Mouse (Mus musculus) limb, embryonic 15.5 days (tissue): ENCODE results near the gene Cyp17a1. TPM values are rescaled to one million over a fixed set of nuclear protein-coding genes. Genes with fewer than 3 reads are reported as not detected.
A peak's percentile ranks its signal among the peaks of the same experiment; 100 is the strongest.

ENCODE experiments used
- ATAC-seq: fragments of 200-750 bp; cut with Nextera tagmentation; 2 replicates; pipeline ENCODE4 v1.8.0; 2017; ENCODE audit warnings: low read depth, moderate TSS enrichment; ENCODE audit not compliant: insufficient number of reproducible peaks, low FRiP score, low TSS enrichment
- H3K27ac ChIP-seq: fragments of 300-500 bp; sonication (generic); 2 replicates; pipeline ENCODE4 v1.5.1; 2015; ENCODE audit warnings: moderate library complexity, mild to moderate bottlenecking, inconsistent platforms
- H3K27me3 ChIP-seq: fragments of 300-500 bp; sonication (generic); 2 replicates; pipeline ENCODE4 v1.6.1; 2015; ENCODE audit warnings: inconsistent platforms
- H3K36me3 ChIP-seq: fragments of 300-500 bp; sonication (generic); 2 replicates; pipeline ENCODE4 v1.6.1; 2015; ENCODE audit warnings: inconsistent platforms
- H3K4me1 ChIP-seq: fragments of 300-500 bp; sonication (generic); 2 replicates; pipeline ENCODE4 v1.6.1; 2015; ENCODE audit warnings: inconsistent platforms
- H3K4me2 ChIP-seq: fragments of 300-500 bp; sonication (generic); 2 replicates; pipeline ENCODE4 v1.6.1; 2015; ENCODE audit warnings: mild to moderate bottlenecking, inconsistent platforms
- H3K4me3 ChIP-seq: fragments of 300-500 bp; sonication (generic); 2 replicates; pipeline ENCODE4 v1.5.1; 2015; ENCODE audit warnings: mild to moderate bottlenecking, inconsistent platforms
- H3K9ac ChIP-seq: fragments of 300-500 bp; sonication (generic); 2 replicates; pipeline ENCODE4 v1.6.1; 2015; ENCODE audit warnings: inconsistent platforms
- H3K9me3 ChIP-seq: fragments of 300-500 bp; sonication (generic); 2 replicates; pipeline ENCODE4 v1.6.1; 2016; ENCODE audit warnings: inconsistent platforms
- WGBS: fragments of 180-500 bp; shearing (Covaris S2); methylation state at CpG from one replicate; pipeline ENCODE4 v1.1.7; 2015; 5-methylcytosine and 5-hydroxymethylcytosine counted together
- polyA plus RNA-seq: library from polyadenylated mRNA; unstranded; fragments of >200 nt; fragmentation: Nextera tagmentation; extraction: Ambion mirVana; gene quantifications from 2 replicates; pipeline ENCODE4 v1.2.1, GENCODE M21; 2015

The Cyp17a1 gene
- polyA plus RNA-seq, 1 experiment from 2014 or later, result 2.7 TPM

- H3K4me2 ChIP-seq, result no peak overlapping the region
- WGBS, result 34% methylated on average over 14 of the region's 14 CpGs
- H3K27ac ChIP-seq, result peak overlapping the region; percentile 77
- H3K36me3 ChIP-seq, result peaks cover 6% of the 10 kb centered on the region; the same call in 1 of the 2 replicates
- H3K9me3 ChIP-seq, result no peaks in the 10 kb centered on the region
- H3K27me3 ChIP-seq, result no peaks in the 10 kb centered on the region
- no peak overlapping the region for H3K4me3 ChIP-seq
- H3K9ac ChIP-seq, result no peak overlapping the region
- ATAC-seq, result no peak
- H3K4me1 ChIP-seq, result peaks cover 74% of the 10 kb centered on the region
These were observed 33.5 kb downstream of the Cyp17a1 start for GRCm38 (mm10) chr19:46639496-46639895.

GRCm38 (mm10) chr19:46639053-46639452, 33.9 kb downstream of the Cyp17a1 start:
- H3K4me1 ChIP-seq, result peaks cover 70% of the 10 kb centered on the region
- no peak for ATAC-seq
- no peak overlapping the region for H3K4me2 ChIP-seq
- H3K9me3 ChIP-seq, result no peaks in the 10 kb centered on the region
- no peak overlapping the region for H3K9ac ChIP-seq
- H3K4me3 ChIP-seq, result no peak overlapping the region
- H3K27ac ChIP-seq, result peak overlapping the region; percentile 77
- H3K27me3 ChIP-seq, result no peaks in the 10 kb centered on the region
- H3K36me3 ChIP-seq, result peaks cover 4% of the 10 kb centered on the region; the same call in 1 of the 2 replicates

- no peak overlapping the region for H3K4me3 ChIP-seq
- 66% methylated on average over 6 of the region's 6 CpGs for WGBS
- no peak for ATAC-seq
- H3K36me3 ChIP-seq, result peaks cover 4% of the 10 kb centered on the region; the same call in 1 of the 2 replicates
- no peak overlapping the region for H3K27ac ChIP-seq
- H3K9ac ChIP-seq, result no peak overlapping the region
- peaks cover 55% of the 10 kb centered on the region for H3K4me1 ChIP-seq
- no peaks in the 10 kb centered on the region for H3K27me3 ChIP-seq
- no peak overlapping the region for H3K4me2 ChIP-seq
- H3K9me3 ChIP-seq, result no peaks in the 10 kb centered on the region
These were observed 35.4 kb downstream of the Cyp17a1 start for GRCm38 (mm10) chr19:46637598-46637997.

DNA sequence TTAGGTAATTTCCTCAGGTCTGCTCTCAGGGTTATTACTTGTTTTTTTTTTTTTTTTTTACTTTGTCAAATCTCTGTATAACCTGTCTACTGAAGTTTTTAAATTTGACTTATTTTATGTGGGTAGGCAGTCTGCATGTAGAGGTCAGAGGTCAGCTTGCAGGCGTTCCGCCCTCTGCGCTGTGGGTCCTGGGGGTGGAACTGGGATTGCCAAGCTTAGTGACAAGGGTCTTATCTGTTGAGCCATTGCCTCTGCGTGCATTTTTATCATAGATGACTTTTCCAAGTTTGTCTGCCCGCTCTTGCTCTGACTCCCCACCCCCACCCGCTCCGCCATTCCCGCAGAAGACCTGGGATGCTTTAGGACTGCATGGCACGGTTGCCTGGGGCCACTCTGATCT, 37.2 kb downstream of the Cyp17a1 start:
- no peaks in the 10 kb centered on the region for H3K9me3 ChIP-seq
- no peak for ATAC-seq
- H3K4me1 ChIP-seq, result peaks cover 37% of the 10 kb centered on the region
- no peak overlapping the region for H3K4me3 ChIP-seq
- no peak overlapping the region for H3K27ac ChIP-seq
- H3K9ac ChIP-seq, result no peak overlapping the region
- H3K27me3 ChIP-seq, result no peaks in the 10 kb centered on the region
- WGBS, result 62% methylated on average over 9 of the region's 9 CpGs
- H3K36me3 ChIP-seq, result peaks cover 4% of the 10 kb centered on the region; the same call in 1 of the 2 replicates
- H3K4me2 ChIP-seq, result no peak overlapping the region

GRCm38 (mm10) chr19:46631637-46632036, 41.3 kb downstream of the Cyp17a1 start:
- Histone ChIP-seq H3K9me3 (no peaks in the 10 kb centered on the region), H3K9ac (no peak overlapping the region), H3K36me3 (peaks cover 7% of the 10 kb centered on the region; the same call in 1 of the 2 replicates), H3K4me2 (no peak overlapping the region), H3K27ac (no peak overlapping the region), H3K4me1 (peaks cover 18% of the 10 kb centered on the region), H3K27me3 (no peaks in the 10 kb centered on the region), H3K4me3 (no peak overlapping the region)
- WGBS, result 84% methylated on average over 9 of the region's 9 CpGs
- no peak for ATAC-seq

DNA sequence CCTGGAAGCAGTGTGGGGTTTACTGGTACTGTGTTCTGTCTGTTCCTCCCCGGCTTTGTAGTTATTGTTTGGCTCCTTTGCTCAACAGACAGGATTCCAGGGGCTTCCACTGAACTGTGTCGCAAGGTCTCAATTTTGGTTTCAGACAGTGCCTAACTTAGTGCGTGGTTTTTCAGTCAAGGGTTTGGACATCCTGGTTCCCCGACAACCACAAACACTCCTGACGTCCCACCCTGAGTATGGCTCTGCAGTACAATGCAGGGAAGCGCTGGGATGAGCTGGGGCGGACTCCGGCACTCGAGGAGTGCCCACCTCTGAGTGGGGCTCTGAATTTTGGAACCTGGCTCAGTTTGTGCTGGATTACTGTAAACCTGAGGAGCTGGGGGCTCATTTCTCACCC, 43.2 kb downstream of the Cyp17a1 start:
- Histone ChIP-seq H3K9ac (no peak overlapping the region), H3K4me3 (no peak overlapping the region), H3K4me2 (no peak overlapping the region), H3K4me1 (peaks cover 13% of the 10 kb centered on the region; the same call in 1 of the 2 replicates), H3K9me3 (no peaks in the 10 kb centered on the region), H3K36me3 (peaks cover 14% of the 10 kb centered on the region; the same call in 1 of the 2 replicates), H3K27ac (no peak overlapping the region), H3K27me3 (no peaks in the 10 kb centered on the region)
- ATAC-seq, result no peak
- WGBS, result 80% methylated on average over 9 of the region's 9 CpGs

DNA sequence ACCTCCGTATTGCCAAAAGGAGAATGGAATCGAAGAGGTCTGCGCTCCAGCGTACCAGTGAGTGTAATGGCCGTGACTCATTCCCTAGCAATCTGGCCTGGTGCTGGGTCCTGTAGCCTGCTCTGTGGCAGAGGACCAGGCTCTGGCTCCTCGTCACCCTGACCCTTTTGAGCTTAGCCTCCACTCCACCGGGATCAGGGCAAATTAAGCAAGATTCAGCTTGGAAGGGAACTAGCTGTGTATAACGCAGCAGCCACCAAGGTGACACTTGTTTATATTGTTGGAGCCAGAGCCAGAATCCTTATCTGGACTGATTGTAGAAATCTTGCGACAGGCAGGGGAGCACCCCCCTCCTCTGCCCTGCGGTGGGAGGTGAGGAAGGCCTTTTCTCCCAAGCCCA, 44.6 kb downstream of the Cyp17a1 start:
- Histone ChIP-seq H3K36me3 (peaks cover 16% of the 10 kb centered on the region; the same call in 1 of the 2 replicates), H3K27ac (no peak overlapping the region), H3K4me1 (peaks cover 27% of the 10 kb centered on the region), H3K27me3 (no peaks in the 10 kb centered on the region), H3K4me2 (no peak overlapping the region), H3K4me3 (no peak overlapping the region), H3K9me3 (no peaks in the 10 kb centered on the region), H3K9ac (no peak overlapping the region)
- 74% methylated on average over 10 of the region's 10 CpGs for WGBS
- no peak for ATAC-seq

DNA sequence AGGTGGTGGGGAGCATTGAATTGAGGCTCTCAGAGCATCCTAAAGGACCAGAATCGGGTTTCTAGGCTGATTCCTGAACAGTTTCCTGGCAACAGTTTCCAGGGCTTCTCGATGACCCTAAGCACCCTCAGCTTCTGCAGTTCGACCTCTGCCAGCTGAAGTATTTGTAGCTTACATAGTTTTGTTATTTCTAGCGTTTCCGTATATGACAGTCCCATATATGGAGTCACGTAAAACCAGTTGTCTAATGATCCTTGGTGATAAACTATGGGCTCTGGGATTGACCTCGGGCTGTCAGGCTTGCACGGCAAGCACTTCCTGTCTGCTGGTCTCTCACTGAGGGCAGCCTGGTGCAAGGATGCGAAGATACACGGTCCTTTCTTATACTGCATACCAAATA, 47.5 kb downstream of the Cyp17a1 start:
- Histone ChIP-seq H3K9ac (no peak overlapping the region), H3K36me3 (peaks cover 16% of the 10 kb centered on the region; the same call in 1 of the 2 replicates), H3K4me1 (peaks cover 55% of the 10 kb centered on the region), H3K9me3 (no peaks in the 10 kb centered on the region), H3K27ac (no peak overlapping the region), H3K4me2 (no peak overlapping the region), H3K27me3 (no peaks in the 10 kb centered on the region), H3K4me3 (no peak overlapping the region)
- no peak for ATAC-seq
- 70% methylated on average over 10 of the region's 10 CpGs for WGBS

GRCm38 (mm10) chr19:46625015-46625414, 48.0 kb downstream of the Cyp17a1 start:
- ATAC-seq, result no peak
- Histone ChIP-seq H3K4me3 (0 out of 2 replicates have a peak overlapping the region, but pooled peaks have one; percentile 34), H3K36me3 (peaks cover 16% of the 10 kb centered on the region; the same call in 1 of the 2 replicates), H3K4me1 (peaks cover 60% of the 10 kb centered on the region), H3K9ac (no peak overlapping the region), H3K9me3 (no peaks in the 10 kb centered on the region), H3K4me2 (no peak overlapping the region), H3K27me3 (no peaks in the 10 kb centered on the region), H3K27ac (no peak overlapping the region)
- 93% methylated on average over 12 of the region's 12 CpGs for WGBS

DNA sequence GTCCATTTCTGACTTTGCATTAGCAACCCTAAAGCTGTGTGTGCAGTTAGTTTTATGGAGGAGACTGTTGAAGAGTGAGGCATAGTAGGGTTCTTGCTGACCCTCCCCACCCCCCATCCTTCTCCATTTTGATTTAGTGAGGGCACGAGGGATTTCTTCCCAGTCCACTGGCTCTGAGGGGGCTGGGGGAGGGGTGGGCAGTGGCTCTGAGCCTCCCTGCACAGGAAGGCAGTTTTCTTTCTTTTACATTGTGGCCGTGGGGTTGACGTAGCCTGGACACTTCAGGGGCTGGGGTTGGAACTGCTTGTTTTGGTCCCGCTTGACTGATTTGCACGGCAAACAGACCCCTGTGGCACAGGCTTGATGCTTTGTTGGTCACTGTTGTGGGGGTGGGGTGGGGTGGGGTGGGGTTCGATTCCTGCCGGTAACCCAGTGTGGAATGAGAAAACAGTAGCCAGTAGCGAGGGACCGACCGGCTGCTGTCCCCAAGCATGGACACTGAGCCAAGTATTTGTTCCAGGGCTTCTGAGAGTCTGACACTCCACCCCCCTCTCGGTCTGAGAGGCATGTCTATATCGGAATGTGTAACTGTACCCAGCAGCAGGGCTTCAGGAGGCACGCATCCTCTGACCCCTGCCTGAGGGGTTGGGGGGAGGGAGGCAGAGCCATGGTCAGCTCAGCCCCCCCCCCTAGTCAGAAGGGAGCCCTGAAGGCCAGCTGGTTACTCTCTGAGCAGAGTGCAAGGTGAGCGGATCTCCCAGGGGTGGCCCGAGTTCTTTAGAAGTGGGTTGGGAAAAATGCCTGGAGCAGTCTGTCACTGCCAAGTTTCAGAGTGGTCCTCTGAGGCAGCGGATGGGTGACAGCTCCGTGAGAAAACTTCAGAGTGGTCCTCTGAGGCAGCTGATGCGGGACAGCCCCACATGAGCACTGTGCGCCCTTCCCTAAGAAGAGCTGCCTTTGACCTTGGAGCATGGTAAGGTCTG, 48.9 kb downstream of the Cyp17a1 start:
- peak overlapping the region; percentile 44 for H3K4me2 ChIP-seq
- peak overlapping the region; percentile 34 for H3K4me3 ChIP-seq
- peak; percentile 67 for ATAC-seq
- no peaks in the 10 kb centered on the region for H3K27me3 ChIP-seq
- H3K36me3 ChIP-seq, result peaks cover 16% of the 10 kb centered on the region; the same call in 1 of the 2 replicates
- WGBS, result 24% methylated on average over 19 of the region's 19 CpGs
- peaks cover 64% of the 10 kb centered on the region for H3K4me1 ChIP-seq
- H3K9me3 ChIP-seq, result no peaks in the 10 kb centered on the region
- H3K9ac ChIP-seq, result no peak overlapping the region
- peak overlapping the region; percentile 83 for H3K27ac ChIP-seq

DNA sequence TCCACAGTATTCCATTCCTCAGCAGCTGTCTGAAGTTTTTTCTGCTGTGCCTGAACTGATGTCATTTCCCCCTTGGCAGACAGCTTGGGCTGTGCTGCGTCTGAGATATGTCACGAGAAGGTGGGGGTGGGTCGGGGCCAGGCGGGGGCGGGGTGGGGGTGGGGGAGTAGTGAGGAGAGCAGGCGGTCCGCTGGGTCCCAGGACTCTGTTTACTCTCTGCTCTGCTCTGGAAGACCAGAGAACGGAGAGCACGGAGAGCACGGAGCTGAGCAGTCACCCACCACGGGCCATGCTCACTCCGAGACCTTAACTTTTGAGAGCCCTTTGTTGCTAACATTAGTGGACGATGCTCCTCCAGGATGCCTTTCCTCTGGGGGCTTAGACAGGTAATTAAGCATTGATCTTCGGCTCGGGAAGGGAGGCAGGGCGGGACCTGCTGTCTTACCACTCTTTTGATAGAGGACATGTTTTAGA, 49.7 kb downstream of the Cyp17a1 start:
- 0 out of 2 replicates have a peak overlapping the region, but pooled peaks have one; percentile 17 for H3K9ac ChIP-seq
- H3K4me2 ChIP-seq, result peak overlapping the region; percentile 44
- peak overlapping the region; percentile 83 for H3K27ac ChIP-seq
- peaks cover 16% of the 10 kb centered on the region; the same call in 1 of the 2 replicates for H3K36me3 ChIP-seq
- WGBS, result 4% methylated on average over 16 of the region's 16 CpGs
- H3K27me3 ChIP-seq, result no peaks in the 10 kb centered on the region
- no peaks in the 10 kb centered on the region for H3K9me3 ChIP-seq
- peaks cover 65% of the 10 kb centered on the region for H3K4me1 ChIP-seq
- peak overlapping the region; percentile 34 for H3K4me3 ChIP-seq
- peak; percentile 64 for ATAC-seq

DNA sequence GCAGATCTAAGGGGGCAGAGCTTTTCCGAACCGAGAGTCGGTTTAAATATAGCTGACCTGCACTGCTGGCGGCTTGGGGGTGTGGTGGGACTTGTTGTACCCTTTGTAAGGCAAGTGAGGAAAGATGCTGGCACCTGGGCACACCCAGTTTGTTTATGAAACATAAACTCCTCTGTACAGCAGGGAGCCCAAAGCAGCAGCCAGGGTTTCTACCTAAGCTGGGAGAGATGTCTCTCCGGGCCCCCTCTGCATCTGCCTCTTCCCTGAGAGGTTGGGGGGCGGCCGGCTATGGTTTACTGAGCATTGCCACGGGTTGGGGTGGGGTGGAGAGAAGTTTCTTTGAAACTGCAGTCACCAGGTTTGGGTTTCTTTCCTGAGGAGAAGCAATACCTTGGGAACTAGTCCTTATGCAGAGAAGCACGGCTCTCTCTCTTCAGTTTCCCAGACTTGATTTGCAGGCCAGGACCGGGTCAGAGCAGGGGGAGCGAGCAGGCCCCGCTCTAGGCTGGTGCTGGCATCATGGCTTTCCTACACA, 50.2 kb downstream of the Cyp17a1 start:
- ATAC-seq, result no peak; the same call in 1 of the 2 replicates
- Histone ChIP-seq H3K9me3 (no peaks in the 10 kb centered on the region), H3K9ac (no peak overlapping the region), H3K4me2 (peak overlapping the region; percentile 44), H3K4me3 (peak overlapping the region; percentile 34), H3K27me3 (no peaks in the 10 kb centered on the region), H3K36me3 (peaks cover 11% of the 10 kb centered on the region; the same call in 1 of the 2 replicates), H3K4me1 (peaks cover 65% of the 10 kb centered on the region), H3K27ac (peak overlapping the region; percentile 83)
- WGBS, result 28% methylated on average over 12 of the region's 12 CpGs
